Mouse (Mus musculus): ENCODE data around the gene Ets2. TPM values are rescaled to one million over a fixed set of nuclear protein-coding genes. Genes with fewer than 3 reads are reported as not detected.

Gene Ets2
- total RNA-seq (2021) = 69.5 and 77.3 TPM in 2 replicates
- long read RNA-seq, experiment 1, transcript Ets2-201 (10 exons, 3,890 nt) = major isoform, 16 of 19 reads
- long read RNA-seq, experiment 1, partial matches to known transcripts = 1 of 19 reads
- long read RNA-seq, experiment 1, other reads (novel, unspliced or antisense) = 0 of 19 reads
- long read RNA-seq, experiment 2, partial matches to known transcripts = 1 of 8 reads
- long read RNA-seq, experiment 2, other reads (novel, unspliced or antisense) = 0 of 8 reads

DNA sequence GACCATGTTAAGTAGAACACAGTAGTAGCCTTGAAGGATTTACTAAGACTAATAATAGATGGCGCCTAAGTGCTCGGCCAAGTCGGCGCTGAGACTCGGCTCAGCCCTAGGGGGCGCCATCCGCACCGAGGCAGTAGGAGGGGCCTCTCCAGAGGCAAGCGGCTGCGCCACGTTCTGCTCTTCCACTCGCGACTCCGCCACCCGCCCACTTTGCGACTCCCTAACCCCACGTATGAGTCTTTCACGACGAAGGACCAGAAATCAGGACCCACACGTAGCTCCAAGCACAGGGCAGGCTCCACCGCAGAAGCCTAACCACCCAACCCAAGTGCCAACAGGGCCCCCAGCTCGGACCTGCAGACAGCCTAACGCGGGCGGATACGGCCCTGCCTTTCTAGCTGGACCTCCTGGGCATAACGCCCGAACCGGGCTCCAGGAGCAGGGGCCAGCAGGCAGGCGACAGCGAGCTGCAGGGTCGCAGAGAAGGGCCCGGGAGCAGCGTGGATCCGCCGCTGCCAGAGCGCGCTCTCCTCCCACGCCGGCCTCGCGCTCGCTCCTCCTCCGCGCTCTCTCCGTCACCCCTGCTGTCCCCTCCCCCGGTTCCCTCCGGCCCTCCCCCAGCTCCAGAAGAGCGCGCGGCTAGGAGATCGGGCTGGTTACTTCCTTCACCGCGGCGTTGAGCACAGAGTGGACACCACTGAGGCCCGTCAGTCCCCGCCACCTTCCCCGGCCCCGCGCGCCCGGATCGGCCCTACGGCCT is at the start of gene Ets2:
Gene Ets2 (plus strand): TSS at position 274 of the 760 bp plus-strand sequence.
- DNase-seq = peak; percentile 95

DNA sequence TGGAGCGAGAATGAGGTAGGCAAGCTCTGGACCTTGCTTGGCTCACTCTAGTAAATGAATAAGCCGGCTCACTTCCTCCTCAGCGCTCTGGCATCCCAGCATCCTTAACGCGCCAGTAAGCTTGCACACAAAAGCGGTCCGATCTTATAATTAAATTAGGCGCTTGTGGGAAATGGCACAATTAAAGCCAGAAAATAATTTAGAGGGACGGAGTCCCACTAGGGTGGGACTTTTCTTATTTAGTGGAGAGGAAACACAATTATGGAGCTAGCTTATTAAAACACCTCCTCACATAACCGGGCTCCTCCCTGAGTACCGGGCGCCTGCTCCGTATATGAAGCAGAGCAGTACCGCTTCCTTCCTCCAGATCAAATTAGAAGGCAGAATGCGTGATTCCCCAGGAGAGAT is 47.7 kb upstream of the Ets2 start:
- no peak for DNase-seq

DNA sequence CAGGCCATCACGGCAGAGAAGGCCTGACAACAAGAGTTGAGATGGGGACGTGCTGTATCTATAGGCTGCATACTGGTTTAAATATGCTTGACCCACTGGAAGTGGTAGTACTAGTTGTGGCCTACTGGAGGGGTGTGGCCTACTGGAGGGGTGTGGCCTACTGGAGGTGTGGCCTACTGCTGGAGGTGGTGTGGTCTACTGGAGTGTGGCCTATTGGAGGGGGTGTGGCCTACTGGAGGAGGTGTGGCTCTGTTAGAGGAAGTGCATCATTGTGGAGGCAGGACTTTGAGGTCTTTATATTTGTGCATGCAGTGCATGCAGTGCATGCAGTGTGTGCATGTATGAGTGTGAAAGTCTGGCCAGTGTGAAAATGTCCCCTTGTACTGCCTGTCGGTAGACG is 45.3 kb upstream of the Ets2 start:
- DNase-seq = no peak

DNA sequence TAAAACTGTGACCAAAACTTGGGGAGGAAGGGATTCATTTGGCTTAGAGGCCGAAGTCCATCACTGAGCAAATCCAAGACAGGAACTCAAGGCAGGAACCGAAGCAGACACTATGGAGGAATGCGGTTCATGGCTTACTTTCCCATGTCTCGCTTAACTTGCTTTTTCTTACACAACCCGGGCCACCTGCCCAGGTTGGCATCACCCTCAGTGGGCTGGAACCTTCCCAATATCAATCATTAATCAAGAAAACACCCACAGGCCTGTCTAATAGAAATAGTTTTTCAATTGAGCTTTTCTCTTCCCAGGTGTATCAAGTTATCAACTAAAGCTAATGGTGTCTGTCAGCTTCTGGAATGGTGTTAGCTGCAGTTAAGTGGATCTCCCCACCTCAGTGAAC is 44.7 kb upstream of the Ets2 start:
- DNase-seq = no peak

DNA sequence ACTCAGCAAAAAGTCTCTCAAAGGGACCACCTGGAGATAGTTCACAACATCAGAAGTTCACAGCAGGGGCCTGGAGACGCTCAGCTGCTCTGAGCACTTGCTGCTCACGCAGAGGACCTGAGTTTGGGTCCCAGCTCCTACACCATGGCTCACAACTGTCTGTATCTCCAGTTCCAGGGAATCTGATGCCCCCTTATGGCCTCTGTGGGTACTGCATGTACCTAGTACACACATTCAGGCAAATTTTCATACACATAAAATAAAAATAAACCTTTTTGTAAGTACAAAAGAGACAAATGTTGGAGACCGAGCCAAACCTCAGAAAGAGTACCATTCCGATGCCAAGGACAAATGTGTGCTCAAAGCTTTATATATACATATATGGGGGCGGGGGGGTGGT is 44.1 kb upstream of the Ets2 start:
- no peak for DNase-seq

DNA sequence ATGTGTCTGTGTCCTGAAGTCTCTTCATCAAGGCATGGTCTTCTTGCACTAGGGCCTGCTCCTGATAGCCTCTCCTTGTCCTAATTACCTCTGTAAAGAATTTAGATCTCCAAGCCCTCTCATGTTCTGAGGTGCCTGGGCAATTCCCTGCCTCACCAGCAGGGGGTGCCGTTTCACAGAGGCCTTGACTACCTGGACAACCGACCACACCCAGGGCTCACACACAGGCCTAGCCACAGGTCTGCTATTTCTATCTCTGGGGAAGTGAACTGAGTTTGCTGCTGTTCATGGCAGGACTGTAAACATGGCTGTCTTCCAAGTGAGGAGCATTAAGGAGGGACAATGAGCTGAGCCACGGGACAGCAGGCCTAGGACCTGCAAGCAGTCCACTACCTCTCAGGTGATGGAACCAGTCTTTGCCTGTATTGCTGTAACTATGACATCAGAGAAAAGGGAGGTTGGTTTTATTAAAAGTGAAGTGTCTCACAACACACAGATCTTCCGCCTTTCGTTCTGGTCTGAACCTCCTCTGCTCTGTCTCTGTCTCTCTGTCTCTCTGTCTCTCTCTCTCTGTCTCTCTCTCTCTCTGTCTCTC is 42.9 kb upstream of the Ets2 start:
- peak; percentile 66 for DNase-seq

DNA sequence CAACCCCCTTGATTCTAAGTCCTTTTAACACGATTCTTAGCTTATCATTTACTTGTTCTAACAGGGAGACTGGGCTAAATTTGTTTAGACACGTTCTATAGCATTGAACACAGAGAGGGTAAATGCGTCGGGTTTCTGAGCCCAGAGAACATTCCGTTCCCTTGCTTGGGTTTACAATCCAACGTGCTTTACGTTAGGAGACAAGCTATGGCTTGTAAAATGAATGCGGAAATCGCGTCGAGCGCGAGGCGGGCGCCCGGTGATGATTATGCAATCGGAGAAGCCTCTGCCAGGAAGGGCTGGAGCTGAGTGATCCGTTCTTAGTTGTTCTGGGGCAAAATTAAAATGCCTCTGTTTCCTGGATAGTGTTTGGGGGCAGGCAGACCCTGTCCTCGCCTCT is 42.4 kb upstream of the Ets2 start:
- no peak for DNase-seq

DNA sequence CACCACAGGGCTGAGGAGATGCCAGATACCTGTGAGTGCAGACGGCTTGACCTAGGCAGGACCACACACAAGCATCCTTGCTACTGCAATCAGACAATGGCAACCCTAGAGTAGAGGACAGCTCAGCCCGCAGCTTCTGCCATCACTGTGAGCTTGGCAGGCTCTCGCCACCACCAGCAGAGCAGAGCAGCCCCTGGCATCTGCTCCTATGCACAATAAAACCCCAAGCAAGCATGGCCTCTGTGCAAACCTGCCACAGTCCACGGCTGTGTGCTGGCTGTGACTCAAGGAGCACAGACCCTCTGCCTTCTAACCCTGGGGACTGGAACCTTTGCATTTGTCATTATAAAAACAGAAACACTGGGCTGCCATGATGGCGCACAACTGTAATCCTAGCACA is 41.0 kb upstream of the Ets2 start:
- no peak for DNase-seq

DNA sequence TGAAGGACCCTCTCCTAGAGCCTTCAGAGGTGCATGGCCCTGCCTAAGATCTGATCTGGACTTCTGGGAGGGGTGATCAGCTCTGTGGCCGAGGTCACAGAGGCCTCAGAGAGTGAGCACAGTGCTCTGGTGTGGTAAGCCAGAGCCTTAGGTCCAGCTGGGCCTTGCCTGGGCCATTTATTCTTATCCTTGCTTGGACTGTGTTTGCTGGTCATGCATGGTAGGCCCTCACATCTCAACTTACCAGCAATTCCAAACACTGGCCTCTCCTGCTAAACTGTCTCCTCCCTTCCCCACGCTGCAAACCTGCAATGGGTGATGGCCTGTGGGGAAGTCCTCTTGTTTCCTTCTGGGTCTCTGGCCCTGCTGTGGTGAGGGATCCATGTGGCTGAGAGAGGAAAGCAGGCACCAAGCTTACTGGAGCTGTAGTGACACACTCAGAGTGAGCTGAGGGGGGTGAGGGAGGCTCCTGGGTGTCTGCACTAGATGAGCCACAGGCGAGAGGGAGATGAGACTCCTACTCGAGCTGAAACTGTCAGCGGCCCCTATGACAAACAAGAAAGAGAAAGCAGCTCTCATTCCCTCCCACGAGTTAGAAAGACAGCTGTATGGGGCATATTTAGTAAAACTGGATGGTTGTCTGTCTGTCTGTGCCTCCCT is 36.3 kb upstream of the Ets2 start:
- no peak for DNase-seq

DNA sequence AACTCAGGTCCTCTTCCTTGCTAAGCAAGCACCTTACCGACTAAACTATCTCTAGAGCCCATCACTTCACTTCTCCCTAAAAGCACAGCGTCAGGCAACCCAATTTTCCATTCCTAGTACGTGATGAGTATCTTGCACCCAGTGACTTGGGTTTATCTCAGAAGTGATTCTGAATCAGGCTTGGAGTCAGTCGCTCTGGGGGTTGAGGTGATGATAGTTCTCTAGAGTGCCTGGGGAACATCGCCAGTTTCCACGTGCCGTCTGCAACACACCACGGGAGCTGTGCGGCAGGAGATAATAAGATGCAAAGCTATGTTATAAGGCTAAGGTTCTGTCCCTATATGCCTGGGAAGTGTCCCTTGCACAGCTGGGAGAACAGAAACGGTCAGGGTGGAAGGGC is 35.6 kb upstream of the Ets2 start:
- no peak for DNase-seq

DNA sequence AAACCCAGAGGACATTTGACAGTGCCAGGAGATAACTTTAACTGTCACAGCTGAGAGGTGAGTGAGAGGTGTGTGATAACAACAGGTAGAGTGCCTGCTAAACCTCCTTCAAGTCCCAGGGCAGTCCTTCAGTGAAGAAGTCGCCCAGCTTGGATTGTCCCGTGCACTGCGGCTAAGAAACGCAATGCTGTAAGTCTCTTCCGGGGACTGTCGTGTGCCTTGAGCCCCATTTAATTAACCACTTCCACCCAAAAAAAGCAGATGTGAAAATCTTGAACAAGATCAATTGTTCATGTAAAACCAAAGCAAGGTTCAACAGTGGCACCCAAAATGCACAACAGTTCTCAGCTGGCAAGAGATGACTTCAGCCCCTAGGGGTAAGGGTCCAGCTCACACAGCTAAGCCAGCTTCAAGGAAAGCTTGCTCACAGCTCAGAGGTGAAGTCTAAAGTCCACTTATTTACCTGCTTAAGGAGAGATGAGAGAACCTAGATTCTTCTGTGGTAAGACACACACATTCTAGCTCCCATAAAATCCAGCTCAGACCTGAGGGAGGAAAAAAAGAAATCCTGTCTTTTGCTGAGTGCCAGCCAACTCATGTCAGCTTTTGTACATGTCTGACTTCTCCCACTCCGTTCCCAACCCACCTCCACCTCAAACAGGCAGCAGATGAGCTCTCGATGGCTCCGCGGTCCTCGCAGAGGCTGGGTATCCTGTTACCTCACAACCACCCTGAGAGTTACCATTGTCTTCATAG is 34.3 kb upstream of the Ets2 start:
- no peak for DNase-seq

DNA sequence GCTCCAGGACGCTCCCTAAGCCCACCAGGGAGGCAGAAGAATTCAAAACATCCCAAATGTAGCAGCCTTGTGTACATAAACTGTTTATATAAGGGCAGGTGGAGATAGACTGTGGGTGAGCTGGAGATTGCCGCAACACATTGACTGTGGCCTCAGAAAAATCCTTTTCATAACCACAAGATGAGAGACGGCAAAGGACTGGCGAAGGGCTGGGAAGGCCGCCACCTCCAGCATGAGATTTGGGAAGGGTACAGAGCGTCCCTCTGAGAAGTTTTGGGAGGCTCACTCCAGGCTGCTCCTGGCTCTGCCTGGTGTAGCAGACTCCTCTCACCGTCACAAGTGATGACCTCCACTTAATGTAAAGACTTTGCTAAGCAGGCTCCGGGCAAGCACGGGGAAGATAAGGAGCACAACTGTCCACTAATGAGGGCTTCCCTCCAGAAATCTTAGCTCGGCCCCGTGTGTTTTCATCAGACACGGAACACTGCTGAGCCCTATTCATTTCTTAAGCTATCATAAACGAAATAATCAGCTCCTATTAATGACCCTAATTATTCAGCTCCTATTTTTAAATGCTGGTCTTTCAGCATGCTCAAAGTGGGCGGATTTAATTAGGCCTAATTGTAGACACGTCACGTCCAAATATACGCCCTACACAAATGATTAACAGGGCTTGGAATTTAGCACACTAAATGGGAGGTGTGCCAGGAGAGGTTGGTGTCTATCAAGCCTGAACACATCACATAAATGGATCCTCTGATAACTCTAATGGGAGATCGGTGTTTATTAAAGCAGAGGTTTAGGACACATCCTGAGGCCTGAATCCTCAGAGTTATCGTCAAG is 33.5 kb upstream of the Ets2 start:
- no peak for DNase-seq

DNA sequence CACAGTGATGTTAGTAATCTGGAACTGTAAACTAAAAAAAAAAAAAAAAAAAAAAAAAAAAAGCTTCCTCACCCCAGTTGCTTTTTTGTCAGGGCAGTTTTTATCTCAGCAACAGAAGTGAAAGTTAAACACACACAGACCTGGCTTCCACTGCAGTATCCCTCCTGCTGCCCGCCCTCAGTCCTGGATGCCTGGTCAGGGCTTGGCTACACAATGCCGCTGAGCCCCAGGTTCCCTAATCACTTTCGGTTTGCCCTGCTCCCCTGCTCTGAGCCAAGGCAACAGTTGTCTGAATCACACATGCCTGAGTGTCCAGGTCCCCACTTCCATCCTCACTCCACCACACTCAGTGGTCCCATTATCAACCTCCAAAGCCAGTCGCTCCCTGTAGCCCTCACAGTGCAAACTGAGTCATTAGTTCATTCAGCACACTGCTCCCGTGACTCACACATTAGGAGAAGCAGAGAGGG is 27.4 kb upstream of the Ets2 start:
- peak; percentile 17 for DNase-seq

DNA sequence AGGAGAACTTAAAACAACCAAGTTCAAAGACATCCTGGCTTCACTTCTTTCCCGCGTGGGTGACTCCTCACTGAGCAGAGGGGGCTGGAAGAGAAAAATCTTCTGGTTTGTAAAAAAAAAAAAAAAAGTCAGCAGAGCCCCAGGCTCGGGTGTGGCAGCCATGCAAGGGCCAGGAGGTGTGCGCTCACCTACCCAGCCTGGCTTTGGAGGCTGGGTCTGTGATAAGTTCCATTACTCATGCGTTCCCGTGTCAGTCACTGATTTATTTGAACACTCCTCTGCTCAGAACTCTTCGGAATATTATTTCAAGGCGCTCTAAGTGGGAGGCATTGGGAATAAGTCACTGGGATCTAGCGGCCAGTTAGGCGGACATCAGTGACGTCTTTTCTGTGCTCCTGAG is 26.7 kb upstream of the Ets2 start:
- DNase-seq = no peak

DNA sequence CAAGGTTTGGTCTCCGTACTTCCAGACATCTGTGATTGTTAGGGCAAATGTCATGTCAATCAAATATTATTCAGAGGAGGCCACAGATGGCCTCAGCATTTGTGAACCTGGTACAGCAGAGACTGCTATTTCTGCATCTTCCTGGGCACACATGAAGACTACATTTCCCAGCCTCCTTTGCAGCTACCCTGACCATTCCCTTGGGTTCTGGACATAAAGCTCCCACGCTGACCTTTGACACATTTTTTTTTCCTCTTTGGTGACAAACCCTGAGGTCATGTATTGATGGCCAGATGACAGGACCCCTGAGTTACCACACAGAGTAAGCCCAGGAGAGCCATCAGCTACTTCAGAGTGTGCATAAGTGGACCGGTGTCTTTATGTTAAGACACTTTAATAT is 25.2 kb upstream of the Ets2 start:
- DNase-seq = no peak

DNA sequence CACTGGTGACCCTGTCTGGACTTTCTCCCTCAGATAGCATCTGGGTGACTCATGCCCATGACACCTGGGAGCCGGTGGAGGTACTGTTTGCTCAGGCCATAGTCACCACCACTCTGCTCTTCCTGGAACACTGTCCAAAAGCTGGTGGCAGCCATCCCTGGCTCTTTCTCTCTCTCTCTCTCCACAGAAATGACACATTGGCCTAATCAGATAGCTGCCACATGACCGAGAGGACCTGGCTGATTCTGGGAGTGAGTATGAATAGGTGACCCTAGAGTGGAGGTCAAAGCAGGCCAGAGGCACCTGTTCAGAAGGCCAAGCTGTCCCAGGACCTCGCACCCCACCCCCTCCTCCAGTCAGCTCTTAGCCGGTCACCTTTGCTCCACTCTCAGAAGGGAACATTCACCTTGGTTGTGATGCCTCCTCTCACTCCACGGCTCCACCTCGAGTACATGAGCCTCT is 19.4 kb upstream of the Ets2 start:
- DNase-seq = no peak

DNA sequence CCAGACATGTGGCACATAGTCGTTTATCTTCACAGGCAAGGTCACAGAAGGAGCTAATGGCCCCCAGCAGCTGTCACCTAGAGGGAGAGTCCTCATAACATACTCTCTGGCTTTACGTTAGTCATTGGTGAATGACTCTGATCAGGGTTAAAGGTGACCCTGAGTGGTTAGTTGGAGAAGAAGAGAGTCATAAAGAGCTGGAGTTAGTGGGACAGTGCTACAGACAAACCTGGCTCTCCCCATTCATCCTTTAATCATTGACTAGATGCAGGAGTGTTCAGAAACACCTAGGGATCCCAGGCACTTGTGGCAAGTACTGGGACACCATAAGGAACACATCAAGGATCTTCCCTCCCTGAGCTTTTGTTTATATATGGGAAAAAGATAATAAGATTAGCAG is 16.1 kb upstream of the Ets2 start:
- no peak for DNase-seq

DNA sequence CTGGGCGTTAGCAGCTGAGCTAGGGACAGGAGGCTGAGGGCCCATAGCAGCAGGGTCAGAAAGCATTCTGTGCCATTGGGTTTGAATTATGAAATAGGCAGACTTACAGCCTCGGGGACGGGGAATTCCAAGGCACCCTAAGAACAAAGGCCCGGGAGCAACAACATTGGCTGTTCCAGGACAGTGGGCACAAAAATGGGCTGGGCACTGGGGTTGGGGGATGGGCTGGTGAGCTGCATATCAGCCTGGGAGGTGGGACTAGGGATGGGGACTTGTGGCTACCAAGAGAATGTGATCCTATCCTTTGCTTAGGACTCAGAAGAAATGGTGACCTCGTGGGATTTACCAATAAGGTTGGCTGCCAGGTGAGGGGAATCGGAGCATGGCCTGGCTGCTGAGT is 15.6 kb upstream of the Ets2 start:
- DNase-seq = no peak

DNA sequence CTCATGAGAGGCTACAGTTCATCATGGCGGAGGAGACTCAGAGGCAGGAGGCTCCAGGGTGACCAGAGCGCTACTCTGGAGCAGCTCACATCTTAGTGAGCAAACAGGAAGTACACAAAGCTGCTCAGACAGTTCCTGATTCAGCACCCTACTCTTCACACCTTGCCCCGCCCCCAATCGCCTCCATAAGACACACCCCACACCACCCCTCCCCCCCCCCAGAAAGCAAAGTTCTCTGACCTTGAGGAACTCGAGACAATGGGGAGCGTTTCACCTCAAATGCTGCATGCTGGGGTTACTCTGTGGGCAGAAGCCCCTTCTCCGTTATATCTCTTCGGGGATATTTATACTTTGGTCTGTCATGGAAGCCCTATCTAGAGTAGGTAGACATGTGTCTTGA is 15.0 kb upstream of the Ets2 start:
- DNase-seq = no peak

DNA sequence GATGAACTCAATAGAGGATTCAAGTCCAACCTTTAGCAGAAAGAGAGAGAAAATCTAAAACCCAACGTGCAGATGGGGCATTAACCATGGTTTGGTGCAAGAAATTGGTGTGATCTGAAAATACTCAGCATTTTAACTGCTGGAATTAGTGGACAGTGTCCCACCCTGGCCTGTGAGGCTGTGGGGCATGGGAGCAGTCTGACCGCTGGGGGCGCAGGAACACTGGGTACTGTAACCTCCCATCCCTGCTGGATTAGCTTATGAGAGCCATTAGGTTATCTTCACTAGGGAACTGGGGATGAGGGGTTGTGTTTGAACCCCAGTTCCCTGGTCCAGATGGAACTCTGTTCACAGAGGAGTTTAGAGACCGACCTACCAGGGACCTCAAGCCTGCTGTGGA is 13.9 kb upstream of the Ets2 start:
- DNase-seq = no peak

DNA sequence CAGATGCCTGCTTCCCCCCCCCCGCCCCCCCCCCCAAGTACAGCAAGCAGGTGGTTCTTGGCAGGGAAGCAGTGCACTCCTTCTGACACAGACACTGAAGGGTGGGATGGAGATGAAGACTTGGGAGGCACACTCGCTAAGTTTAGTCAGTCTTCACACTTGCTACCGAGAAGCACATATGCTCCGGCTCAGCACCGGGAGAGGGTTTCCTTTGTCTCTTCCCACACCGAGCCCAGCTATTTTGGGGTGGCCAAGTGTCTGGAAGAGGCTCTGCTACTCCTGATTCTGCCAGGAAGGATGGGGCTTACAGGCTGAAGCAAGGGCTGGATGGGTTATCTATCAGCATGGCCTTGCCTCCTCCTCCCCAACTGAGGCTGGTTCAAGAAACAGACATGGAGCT is 5.3 kb upstream of the Ets2 start:
- no peak for DNase-seq
